Mouse (Mus musculus) MEL (cell line): ENCODE measurements around the gene Mab21l1. TPM values are rescaled to one million over a fixed set of nuclear protein-coding genes. Genes with fewer than 3 reads are reported as not detected.

Source experiments
- DNase-seq: peaks from one replicate; pipeline ENCODE4 v3.0.0; 2011; ENCODE audit warnings: low read depth, low spot score
- H3K27ac ChIP-seq: 2 replicates; pipeline ENCODE4 v1.5.1; 2012; ENCODE audit warnings: low read depth, mild to moderate bottlenecking, control low read depth, low read length, moderate library complexity; ENCODE audit not compliant: control insufficient read depth
- H3K27me3 ChIP-seq, 2 experiments: fragments of 150-350 bp in 1 of 2; sonication (generic) in 1 of 2; 2 replicates each; pipeline ENCODE4 v1.6.1; 2012; ENCODE audit warnings: low read length in 2 of 2, mild to moderate bottlenecking in 2 of 2, improper control_type of control experiment in 1 of 2, moderate library complexity in 1 of 2; ENCODE audit not compliant: insufficient read depth in 2 of 2, control insufficient read depth in 1 of 2
- H3K36me3 ChIP-seq, 2 experiments: 2 replicates each; pipeline ENCODE4 v1.6.1; 2012 to 2014; ENCODE audit warnings: low read length in 2 of 2, improper control_type of control experiment in 1 of 2, inconsistent platforms in 1 of 2, mild to moderate bottlenecking in 1 of 2; ENCODE audit not compliant: insufficient read depth in 2 of 2, control insufficient read depth in 1 of 2
- H3K4me1 ChIP-seq, 2 experiments: fragments of 150-350 bp in 1 of 2; sonication (generic) in 1 of 2; 2 replicates each; pipeline ENCODE4 v1.6.1; 2012; ENCODE audit warnings: low read length in 2 of 2, improper control_type of control experiment in 1 of 2, mild to moderate bottlenecking in 1 of 2; ENCODE audit not compliant: insufficient read depth in 2 of 2, control insufficient read depth in 1 of 2
- H3K4me3 ChIP-seq, 2 experiments: fragments of 150-350 bp in 1 of 2; sonication (generic) in 1 of 2; 2 replicates each; pipeline ENCODE4 v1.5.1; 2012; ENCODE audit warnings: low read depth in 2 of 2, low read length in 2 of 2, mild to moderate bottlenecking in 2 of 2, moderate library complexity in 2 of 2, control low read depth in 1 of 2, improper control_type of control experiment in 1 of 2; ENCODE audit not compliant: control insufficient read depth in 1 of 2, insufficient read depth in 1 of 2
- H3K79me2 ChIP-seq: 2 replicates; pipeline ENCODE4 v1.6.1; 2012; ENCODE audit warnings: mild to moderate bottlenecking, low read length, moderate library complexity; ENCODE audit not compliant: control insufficient read depth, poor library complexity, insufficient read depth
- H3K9ac ChIP-seq: 2 replicates; pipeline ENCODE4 v1.6.1; 2012; ENCODE audit warnings: low read depth, mild to moderate bottlenecking, control low read depth, low read length, moderate library complexity; ENCODE audit not compliant: control insufficient read depth, poor library complexity, severe bottlenecking
- H3K9me3 ChIP-seq: fragments of 150-350 bp; sonication (generic); replicated peaks from 2 replicates; pipeline ENCODE4 v1.6.1; 2012; ENCODE audit warnings: mild to moderate bottlenecking, low read length, improper control_type of control experiment, moderate library complexity; ENCODE audit not compliant: insufficient read depth
- BHLHE40 ChIP-seq: IDR thresholded peaks from 2 replicates; pipeline ENCODE4 v1.6.1; 2012; ENCODE audit warnings: low read depth, mild to moderate bottlenecking, inconsistent platforms, low read length, improper control_type of control experiment, borderline replicate concordance
- CHD2 ChIP-seq: IDR thresholded peaks from 2 replicates; pipeline ENCODE4 v1.6.1; 2011; ENCODE audit warnings: low read length, improper control_type of control experiment
- E2F4 ChIP-seq: IDR thresholded peaks from 2 replicates; pipeline ENCODE4 v1.6.1; 2011; ENCODE audit warnings: low read depth, low read length, improper control_type of control experiment, borderline replicate concordance
- EP300 ChIP-seq, 2 experiments: IDR thresholded peaks; 2 replicates each; pipeline ENCODE4 v1.6.1; 2011; ENCODE audit warnings: improper control_type of control experiment in 2 of 2, low read length in 2 of 2, low read depth in 1 of 2, mild to moderate bottlenecking in 1 of 2
- ETS1 ChIP-seq: IDR thresholded peaks from 2 replicates; pipeline ENCODE4 v1.6.1; 2012; ENCODE audit warnings: low read depth, mild to moderate bottlenecking, inconsistent platforms, low read length, improper control_type of control experiment, moderate library complexity
- GABPA ChIP-seq: IDR thresholded peaks from 2 replicates; pipeline ENCODE4 v1.6.1; 2012; ENCODE audit warnings: low read depth, mild to moderate bottlenecking, inconsistent platforms, low read length, improper control_type of control experiment, moderate library complexity
- JUND ChIP-seq: IDR thresholded peaks from 2 replicates; pipeline ENCODE4 v1.6.1; 2011; ENCODE audit warnings: low read depth, mild to moderate bottlenecking, improper control_type of control experiment, low read length
- KAT2A ChIP-seq: conservative IDR thresholded peaks from 2 replicates; pipeline ENCODE4 v1.6.1; 2012; ENCODE audit warnings: low read depth, low read length, improper control_type of control experiment, inconsistent platforms
- MAX ChIP-seq: IDR thresholded peaks from 2 replicates; pipeline ENCODE4 v1.6.1; 2011; ENCODE audit warnings: low read length, improper control_type of control experiment
- MYC ChIP-seq: IDR thresholded peaks from 2 replicates; pipeline ENCODE4 v1.6.1; 2011; ENCODE audit warnings: low read depth, mild to moderate bottlenecking, low read length, improper control_type of control experiment, moderate library complexity
- NELFE ChIP-seq: IDR thresholded peaks from 2 replicates; pipeline ENCODE4 v1.6.1; 2011; ENCODE audit warnings: low read depth, low read length, improper control_type of control experiment
- NRF1 ChIP-seq: IDR thresholded peaks from 2 replicates; pipeline ENCODE4 v1.6.1; 2014; ENCODE audit warnings: low read depth, mild to moderate bottlenecking, inconsistent platforms, low read length, improper control_type of control experiment, moderate library complexity; ENCODE audit not compliant: poor library complexity, insufficient read depth, severe bottlenecking
- POLR2A ChIP-seq, 2 experiments: IDR thresholded peaks; 2 replicates each; pipeline ENCODE4 v1.6.1; 2011 to 2012; ENCODE audit warnings: low read length in 2 of 2, mild to moderate bottlenecking in 2 of 2, control low read depth in 1 of 2, improper control_type of control experiment in 1 of 2, low read depth in 1 of 2, moderate library complexity in 1 of 2; ENCODE audit not compliant: control insufficient read depth in 1 of 2, insufficient read depth in 1 of 2, poor library complexity in 1 of 2
- POLR2AphosphoS5 ChIP-seq: IDR thresholded peaks from 2 replicates; pipeline ENCODE4 v1.6.1; 2012; ENCODE audit warnings: low read depth, borderline replicate concordance, mild to moderate bottlenecking, inconsistent platforms, low read length, moderate library complexity, mixed read lengths
- RAD21 ChIP-seq: IDR thresholded peaks from 2 replicates; pipeline ENCODE4 v1.6.1; 2011; ENCODE audit warnings: mild to moderate bottlenecking, low read depth, low read length, improper control_type of control experiment
- RCOR1 ChIP-seq: IDR thresholded peaks from 2 replicates; pipeline ENCODE4 v1.6.1; 2012; ENCODE audit warnings: low read depth, mild to moderate bottlenecking, inconsistent platforms, low read length, improper control_type of control experiment
- SIN3A ChIP-seq: IDR thresholded peaks from 2 replicates; pipeline ENCODE4 v1.6.1; 2012; ENCODE audit warnings: low read length, improper control_type of control experiment, inconsistent platforms
- SMC3 ChIP-seq: IDR thresholded peaks from 2 replicates; pipeline ENCODE4 v1.6.1; 2011; ENCODE audit warnings: low read depth, low read length, improper control_type of control experiment
- TAL1 ChIP-seq: IDR thresholded peaks from 2 replicates; pipeline ENCODE4 v1.6.1; 2012; ENCODE audit warnings: mild to moderate bottlenecking, inconsistent platforms, low read length, moderate library complexity, mixed read lengths
- TBP ChIP-seq: IDR thresholded peaks from 2 replicates; pipeline ENCODE4 v1.8.0; 2011; ENCODE audit warnings: low read depth, low read length, improper control_type of control experiment
- UBTF ChIP-seq: IDR thresholded peaks from 2 replicates; pipeline ENCODE4 v1.6.1; 2012; ENCODE audit warnings: low read depth, mild to moderate bottlenecking, inconsistent platforms, low read length, improper control_type of control experiment, moderate library complexity, borderline replicate concordance; ENCODE audit not compliant: insufficient read depth
- USF1 ChIP-seq: IDR thresholded peaks from 2 replicates; pipeline ENCODE4 v1.6.1; 2014; ENCODE audit warnings: low read depth, mild to moderate bottlenecking, inconsistent platforms, low read length, improper control_type of control experiment, moderate library complexity
- USF2 ChIP-seq, 2 experiments: IDR thresholded peaks; 2 replicates each; pipeline ENCODE4 v1.6.1; 2011 to 2012; ENCODE audit warnings: improper control_type of control experiment in 2 of 2, low read length in 2 of 2, borderline replicate concordance in 1 of 2, inconsistent platforms in 1 of 2, low read depth in 1 of 2, mild to moderate bottlenecking in 1 of 2; ENCODE audit not compliant: insufficient read depth in 1 of 2
- ZC3H11A ChIP-seq: IDR thresholded peaks from 2 replicates; pipeline ENCODE4 v1.6.1; 2012; ENCODE audit warnings: low read depth, mild to moderate bottlenecking, inconsistent platforms, low read length, improper control_type of control experiment
- ZMIZ1 ChIP-seq: IDR thresholded peaks from 2 replicates; pipeline ENCODE4 v1.6.1; 2012; ENCODE audit warnings: low read depth, mild to moderate bottlenecking, inconsistent platforms, low read length, improper control_type of control experiment, moderate library complexity
- ZNF384 ChIP-seq: IDR thresholded peaks from 2 replicates; pipeline ENCODE4 v1.6.1; 2012; ENCODE audit warnings: low read depth, mild to moderate bottlenecking, inconsistent platforms, low read length, improper control_type of control experiment
- polyA plus RNA-seq, 2 experiments: library from polyadenylated mRNA; stranded (reverse) in 1 of 2; unstranded in 1 of 2; fragments of >175 nt in 1 of 2; fragments of >200 nt in 1 of 2; gene quantifications; 2 replicates each; pipeline versions ENCODE4 v1.2.1 to v1.2.4; 2012; ENCODE audit warnings: low replicate concordance in 2 of 2, low read depth in 1 of 2; ENCODE audit not compliant: insufficient read length in 2 of 2, insufficient read depth in 1 of 2, missing spikeins in 1 of 2
- total RNA-seq: library from RNA; depleted of rRNA; stranded (reverse); fragments of 300-350 nt; gene quantifications from 2 replicates; pipeline ENCODE4 v1.2.3, GENCODE M21; 2012

Gene Mab21l1
- total and polyA plus RNA-seq, 3 experiments, result not detected

DNA sequence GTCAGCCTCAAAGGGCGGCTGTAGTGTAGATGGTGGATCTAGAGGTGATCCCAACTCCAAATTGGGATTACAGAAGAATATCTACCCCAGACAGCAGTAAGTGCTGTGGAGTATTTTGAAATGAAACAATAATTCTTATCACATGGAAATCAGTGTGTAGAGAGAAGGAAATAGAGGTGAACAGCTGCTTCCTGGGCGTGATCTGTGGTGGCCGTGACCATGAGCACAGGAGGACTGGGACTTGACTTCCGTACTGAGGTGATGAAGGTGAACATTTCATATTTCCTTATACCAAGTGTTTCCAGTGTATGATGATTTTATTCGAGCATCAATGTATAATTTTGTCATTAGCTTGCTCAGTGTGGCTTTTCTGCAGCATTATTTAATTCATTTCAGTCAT is 38.4 kb upstream of the Mab21l1 start:
- DNase-seq, result no peak
- Histone ChIP-seq H3K36me3 (no peaks in the 10 kb centered on the region), H3K9me3 (no peaks in the 10 kb centered on the region), H3K4me3 (no peak overlapping the region), H3K27ac (no peak overlapping the region), H3K27me3 (no peaks in the 10 kb centered on the region), H3K79me2 (no peaks in the 10 kb centered on the region), H3K4me1 (no peaks in the 10 kb centered on the region), H3K9ac (no peak overlapping the region)
- no peak for TF ChIP-seq TAL1
- no peak for TF ChIP-seq CHD2
- no peak for TF ChIP-seq EP300 (IDR thresholded peaks at IDR 0.05; ENCODE audit: low read depth in 1 of 2, low read length in 2 of 2)
- no peak for TF ChIP-seq ETS1
- TF ChIP-seq ZNF384, result no peak
- no peak for TF ChIP-seq JUND
- no peak for TF ChIP-seq USF2 (IDR thresholded peaks at IDR 0.05; ENCODE audit: borderline replicate concordance in 1 of 2, insufficient read depth in 1 of 2, low read depth in 1 of 2, low read length in 2 of 2)
- TF ChIP-seq MYC, result no peak
- no peak for TF ChIP-seq E2F4
- TF ChIP-seq BHLHE40, result no peak
- no peak for TF ChIP-seq RCOR1

DNA sequence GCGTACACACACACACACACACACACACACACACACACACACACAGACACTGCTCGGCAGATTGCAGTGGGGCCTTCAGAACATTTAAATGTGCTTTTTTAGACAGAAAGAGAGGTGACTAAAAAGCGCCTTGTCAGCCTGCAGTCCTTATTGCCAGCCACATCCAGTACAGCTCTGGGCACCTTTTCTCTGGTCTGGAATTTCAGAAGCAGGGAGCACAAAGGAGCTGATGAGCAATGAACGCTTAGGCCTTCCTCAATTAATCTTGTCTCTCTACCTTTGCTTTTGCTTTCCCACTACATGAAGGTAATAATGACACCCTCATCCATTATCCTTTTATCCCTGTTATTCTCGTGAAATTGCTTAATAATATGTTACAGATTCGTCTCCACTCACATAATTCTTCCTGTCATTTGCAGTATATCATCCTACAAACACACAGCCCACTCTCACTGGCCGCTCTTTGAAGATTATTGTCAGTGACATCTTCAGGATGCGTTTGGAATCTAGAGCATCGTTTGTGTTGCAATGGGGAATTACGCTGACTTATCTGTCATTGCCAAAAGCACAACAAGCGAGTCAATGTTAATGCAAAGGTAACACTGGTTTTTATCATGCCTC is 31.8 kb upstream of the Mab21l1 start:
- Histone ChIP-seq H3K9ac (no peak overlapping the region), H3K27ac (no peak overlapping the region), H3K36me3 (no peaks in the 10 kb centered on the region), H3K4me3 (no peak overlapping the region), H3K4me1 (no peaks in the 10 kb centered on the region), H3K9me3 (no peaks in the 10 kb centered on the region), H3K79me2 (no peaks in the 10 kb centered on the region), H3K27me3 (no peaks in the 10 kb centered on the region)
- TF ChIP-seq TBP (no peak), POLR2AphosphoS5 (no peak), MAX (no peak), ZC3H11A (no peak), GABPA (no peak), RAD21 (no peak), USF1 (no peak), ZMIZ1 (no peak), SMC3 (no peak), JUND (no peak), E2F4 (no peak), NRF1 (no peak), SIN3A (no peak), TAL1 (no peak), KAT2A (no peak), CHD2 (no peak), UBTF (no peak), NELFE (no peak), EP300 (IDR thresholded peaks at IDR 0.05; ENCODE audit: low read depth in 1 of 2, low read length in 2 of 2) (no peak), POLR2A (IDR thresholded peaks at IDR 0.05; ENCODE audit: control insufficient read depth in 1 of 2, insufficient read depth in 1 of 2, low read depth in 1 of 2, low read length in 2 of 2, poor library complexity in 1 of 2) (no peak)
- no peak for DNase-seq
